In the genomic region with DNA sequence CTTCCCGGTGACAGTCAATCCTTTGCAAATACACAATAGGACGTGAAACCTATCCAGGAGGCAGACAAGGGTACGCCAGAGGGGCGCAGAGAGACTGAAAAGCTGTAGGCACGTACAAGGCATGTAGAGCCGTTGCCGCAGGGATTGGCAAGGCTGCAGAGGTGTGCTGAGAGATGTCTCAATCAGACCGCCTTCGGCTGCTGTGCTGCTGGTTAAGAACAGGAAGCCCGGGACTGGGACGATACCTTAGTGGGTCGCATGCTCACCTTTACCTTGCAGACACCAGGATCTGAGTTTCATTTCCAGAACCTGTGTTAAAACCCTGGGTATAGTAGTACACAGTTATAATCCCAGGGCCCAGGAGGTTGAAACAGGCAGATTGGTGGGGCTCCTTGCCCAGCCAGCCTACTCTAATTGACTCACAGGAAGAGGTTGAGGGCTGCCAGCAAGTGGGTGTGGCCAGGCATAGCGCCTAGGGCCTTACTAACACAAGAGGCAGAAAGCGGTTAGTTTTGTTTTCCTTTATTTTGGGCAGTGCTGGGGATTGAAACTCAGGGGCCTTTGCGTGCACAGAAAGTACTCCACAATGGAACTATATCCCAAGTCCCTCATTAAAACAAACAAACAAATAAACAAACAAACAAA, we compare ENCODE assay signal across 8 mouse cellular contexts. TPM values are rescaled to one million over a fixed set of nuclear protein-coding genes. Genes with fewer than 3 reads are reported as not detected.
DNase-seq lines count a peak whose midpoint lies in the region; ATAC-seq and TF ChIP-seq lines count a peak whose summit lies in the region.

No protein-coding gene starts in this region.

- H3K4me2 ChIP-seq in forebrain, postnatal 0 days (ENCODE audit: low read depth) = peak overlapping the region; percentile 58; the same call in 1 of the 2 replicates
- H3K4me2 ChIP-seq in lung, embryonic 16.5 days (ENCODE audit: low read depth, low read length) = peak overlapping the region; percentile 89

- TF ChIP-seq CTCF in E14TG2a.4 (conservative IDR thresholded peaks at IDR 0.05; ENCODE audit: low read length) = no peak
- no peak for TF ChIP-seq CTCF in bone marrow, adult 2 months (IDR thresholded peaks at IDR 0.05; ENCODE audit: control insufficient read depth, insufficient read depth, low read length)
- TF ChIP-seq CTCF in forebrain, postnatal 0 days (IDR thresholded peaks at IDR 0.05; ENCODE audit: low read depth) = no peak
- no peak for TF ChIP-seq CTCF in layer of hippocampus, adult 2 months (conservative IDR thresholded peaks at IDR 0.05)

- H3K27ac ChIP-seq in bone marrow, adult 2 months (ENCODE audit: control insufficient read depth, insufficient read depth, low read depth, low read length, poor library complexity) = peak overlapping the region; percentile 92
- H3K27ac ChIP-seq in forebrain, postnatal 0 days (ENCODE audit: low read depth, low read length) = no peak overlapping the region
- H3K27ac ChIP-seq in layer of hippocampus, adult 2 months = peak overlapping the region; percentile 36; the same call in 1 of the 2 replicates
- peak overlapping the region; percentile 72 for H3K27ac ChIP-seq in lung, embryonic 16.5 days (ENCODE audit: low read length)

- H3K36me3 ChIP-seq in E14TG2a.4 (ENCODE audit: insufficient read depth, low read length) = no peaks in the 10 kb centered on the region
- H3K36me3 ChIP-seq in forebrain, postnatal 0 days (ENCODE audit: insufficient read depth) = no peaks in the 10 kb centered on the region
- no peaks in the 10 kb centered on the region for H3K36me3 ChIP-seq in lung, embryonic 16.5 days (ENCODE audit: control insufficient read depth, insufficient read depth, low read length)

- no peaks in the 10 kb centered on the region for H3K9me3 ChIP-seq in E14TG2a.4 (ENCODE audit: low read length)
- H3K9me3 ChIP-seq in forebrain, postnatal 0 days (ENCODE audit: low read length) = no peaks in the 10 kb centered on the region
- H3K9me3 ChIP-seq in lung, embryonic 16.5 days (ENCODE audit: control insufficient read depth, low read length) = no peaks in the 10 kb centered on the region

- peak; percentile 70 for DNase-seq in forebrain, postnatal 0 days
- DNase-seq in layer of hippocampus, adult 2 months (ENCODE audit: low spot score in 2 of 2) = peak; percentile 68 to 69
- DNase-seq in ovary, postnatal 14 days (ENCODE audit: low spot score) = peak; percentile 77
- peak; percentile 86 for DNase-seq in thymus, postnatal 14 days

- no peak for TF ChIP-seq POLR2A in bone marrow, adult 2 months (IDR thresholded peaks at IDR 0.05; ENCODE audit: borderline replicate concordance, control insufficient read depth, low read depth, low read length)

- peak; percentile 74 for ATAC-seq in forebrain, postnatal 0 days
- ATAC-seq in hematopoietic stem cell, adult 5-6 weeks (replicated peaks in 1 of 2; ENCODE audit: insufficient read depth in 1 of 2, low FRiP score in 2 of 2, low TSS enrichment in 1 of 2, low read depth in 1 of 2, poor library complexity in 2 of 2, severe bottlenecking in 2 of 2) = peak; percentile 87 to 88
- ATAC-seq in lung, embryonic 16.5 days (ENCODE audit: low read depth) = peak; percentile 84

- WGBS in bone marrow, adult 2 months = 11% methylated on average over 15 of the region's 15 CpGs
- WGBS in forebrain, postnatal 0 days = 22% methylated on average over 15 of the region's 15 CpGs
- WGBS in lung, embryonic 16.5 days = 29% methylated on average over 15 of the region's 15 CpGs

- H3K4me1 ChIP-seq in E14TG2a.4 (replicated peaks; ENCODE audit: low read depth, low read length) = peaks cover 56% of the 10 kb centered on the region
- peaks cover 5% of the 10 kb centered on the region for H3K4me1 ChIP-seq in bone marrow, adult 2 months (ENCODE audit: control insufficient read depth, insufficient read depth, low read length)
- peaks cover 11% of the 10 kb centered on the region for H3K4me1 ChIP-seq in forebrain, postnatal 0 days (ENCODE audit: insufficient read depth)
- H3K4me1 ChIP-seq in lung, embryonic 16.5 days (replicated peaks; ENCODE audit: control insufficient read depth, insufficient read depth, low read length) = peaks cover 14% of the 10 kb centered on the region

- no peak overlapping the region for H3K9ac ChIP-seq in forebrain, postnatal 0 days
- peak overlapping the region; percentile 80 for H3K9ac ChIP-seq in lung, embryonic 16.5 days (ENCODE audit: low read length)

- no peaks in the 10 kb centered on the region for H3K27me3 ChIP-seq in E14TG2a.4 (ENCODE audit: insufficient read depth, low read length)
- peaks cover 7% of the 10 kb centered on the region; the same call in 1 of the 2 replicates for H3K27me3 ChIP-seq in forebrain, postnatal 0 days (ENCODE audit: insufficient read depth, low read length)
- H3K27me3 ChIP-seq in lung, embryonic 16.5 days (ENCODE audit: control insufficient read depth, insufficient read depth, low read depth, low read length) = no peaks in the 10 kb centered on the region

- peak overlapping the region; percentile 73 for H3K4me3 ChIP-seq in E14TG2a.4 (replicated peaks; ENCODE audit: low read length)
- peak overlapping the region; percentile 50 for H3K4me3 ChIP-seq in bone marrow, adult 2 months (replicated peaks; ENCODE audit: control insufficient read depth, low read depth, low read length)
- peak overlapping the region; percentile 25; the same call in 1 of the 2 replicates for H3K4me3 ChIP-seq in forebrain, postnatal 0 days (ENCODE audit: low read depth, low read length)
- peak overlapping the region; percentile 57; the same call in 1 of the 2 replicates for H3K4me3 ChIP-seq in layer of hippocampus, adult 2 months
- peak overlapping the region; percentile 68 for H3K4me3 ChIP-seq in lung, embryonic 16.5 days (ENCODE audit: low read length)

RNA-seq across cellular contexts. Expression of gene Tspo, which starts 0.6 kb away (rescaled TPM):
- 80.1 and 97.0 TPM in 2 replicates for polyA plus RNA-seq in bone marrow, adult 2 months (2011; ENCODE audit: insufficient read depth, insufficient read length, low replicate concordance, missing spikeins)
- total RNA-seq in forebrain, postnatal 0 days (2014; rRNA removed) = 5.7 and 13.6 TPM in 2 replicates
- polyA plus RNA-seq in forebrain, postnatal 0 days (2015; fragmentation: Nextera tagmentation; extraction: Ambion mirVana) = 15.3 and 18.0 TPM in 2 replicates
- 19.0 and 49.2 TPM in 2 replicates for total RNA-seq in hematopoietic stem cell, adult 5-6 weeks (2017)
- total RNA-seq in layer of hippocampus, adult 2 months (2021) = 1 to 10 TPM; 5.4 to 6.1 TPM
- polyA plus RNA-seq in lung, embryonic 16.5 days (2015; fragmentation: Nextera tagmentation; extraction: Ambion mirVana) = 112 and 142 TPM in 2 replicates

RNA-seq across cellular contexts. Expression of gene Mcat, which starts 0.8 kb away (rescaled TPM):
- 5.4 and 11.0 TPM in 2 replicates for polyA plus RNA-seq in bone marrow, adult 2 months (2011; ENCODE audit: insufficient read depth, insufficient read length, low replicate concordance, missing spikeins)
- total RNA-seq in forebrain, postnatal 0 days (2014; rRNA removed) = 50.3 and 53.8 TPM in 2 replicates
- 40.9 and 46.3 TPM in 2 replicates for polyA plus RNA-seq in forebrain, postnatal 0 days (2015; fragmentation: Nextera tagmentation; extraction: Ambion mirVana)
- 12.4 and 12.7 TPM in 2 replicates for total RNA-seq in hematopoietic stem cell, adult 5-6 weeks (2017)
- total RNA-seq in layer of hippocampus, adult 2 months (2021) = 10 to 100 TPM; 24.2 to 28.7 TPM
- polyA plus RNA-seq in lung, embryonic 16.5 days (2015; fragmentation: Nextera tagmentation; extraction: Ambion mirVana) = 26.6 and 28.2 TPM in 2 replicates

RNA-seq across cellular contexts. Expression of gene Ttll12, which starts 32.2 kb away (rescaled TPM):
- 18.6 and 19.8 TPM in 2 replicates for polyA plus RNA-seq in bone marrow, adult 2 months (2011; ENCODE audit: insufficient read depth, insufficient read length, low replicate concordance, missing spikeins)
- 42.9 and 43.3 TPM in 2 replicates for total RNA-seq in forebrain, postnatal 0 days (2014; rRNA removed)
- polyA plus RNA-seq in forebrain, postnatal 0 days (2015; fragmentation: Nextera tagmentation; extraction: Ambion mirVana) = 34.8 and 38.7 TPM in 2 replicates
- total RNA-seq in hematopoietic stem cell, adult 5-6 weeks (2017) = 8.4 and 19.1 TPM in 2 replicates
- 10 to 100 TPM; 10.3 to 11.2 TPM for total RNA-seq in layer of hippocampus, adult 2 months (2021)
- polyA plus RNA-seq in lung, embryonic 16.5 days (2015; fragmentation: Nextera tagmentation; extraction: Ambion mirVana) = 30.5 and 32.7 TPM in 2 replicates

RNA-seq across cellular contexts. Expression of gene Bik, which starts 36.1 kb away (rescaled TPM):
- 3.3 and 4.9 TPM in 2 replicates for polyA plus RNA-seq in bone marrow, adult 2 months (2011; ENCODE audit: insufficient read depth, insufficient read length, low replicate concordance, missing spikeins)
- not detected in 2 replicates for total RNA-seq in forebrain, postnatal 0 days (2014; rRNA removed)
- 0.33 and 0.84 TPM in 2 replicates for polyA plus RNA-seq in forebrain, postnatal 0 days (2015; fragmentation: Nextera tagmentation; extraction: Ambion mirVana)
- not detected in 2 replicates for total RNA-seq in hematopoietic stem cell, adult 5-6 weeks (2017)
- total RNA-seq in layer of hippocampus, adult 2 months (2021) = not detected
- 15.2 and 15.5 TPM in 2 replicates for polyA plus RNA-seq in lung, embryonic 16.5 days (2015; fragmentation: Nextera tagmentation; extraction: Ambion mirVana)

RNA-seq across cellular contexts. Expression of gene Ttll1, which starts 52.1 kb away (rescaled TPM):
- 2.4 and 5.1 TPM in 2 replicates for polyA plus RNA-seq in bone marrow, adult 2 months (2011; ENCODE audit: insufficient read depth, insufficient read length, low replicate concordance, missing spikeins)
- 39.5 and 47.4 TPM in 2 replicates for total RNA-seq in forebrain, postnatal 0 days (2014; rRNA removed)
- 76.2 and 115 TPM in 2 replicates for polyA plus RNA-seq in forebrain, postnatal 0 days (2015; fragmentation: Nextera tagmentation; extraction: Ambion mirVana)
- total RNA-seq in hematopoietic stem cell, adult 5-6 weeks (2017) = 6.4 and 8.2 TPM in 2 replicates
- 10 to 100 TPM; 34.5 to 36.6 TPM for total RNA-seq in layer of hippocampus, adult 2 months (2021)
- 21.8 and 23.1 TPM in 2 replicates for polyA plus RNA-seq in lung, embryonic 16.5 days (2015; fragmentation: Nextera tagmentation; extraction: Ambion mirVana)
